Mouse (Mus musculus): ENCODE measurements around the gene Aldh6a1. TPM values are rescaled to one million over a fixed set of nuclear protein-coding genes. Genes with fewer than 3 reads are reported as not detected.

Aldh6a1 gene
- polyA plus RNA-seq, 1 experiment from 2014 or later: 38.7 TPM

Other genes with a start within 250 kb of the Aldh6a1 start
- gene Elmsan1, start 232.1 kb downstream of the Aldh6a1 start, polyA plus RNA-seq (2014; fragmentation: Nextera tagmentation; extraction: Ambion mirVana): 9.4 and 9.8 TPM in 2 replicates
- gene Ptgr2, start 165.8 kb downstream of the Aldh6a1 start, polyA plus RNA-seq (2014; fragmentation: Nextera tagmentation; extraction: Ambion mirVana): 18.8 and 22.5 TPM in 2 replicates
- 64.7 and 69.9 TPM in 2 replicates for gene Zfp410, start 134.2 kb downstream of the Aldh6a1 start, polyA plus RNA-seq (2014; fragmentation: Nextera tagmentation; extraction: Ambion mirVana)
- gene Coq6, start 89.3 kb downstream of the Aldh6a1 start, polyA plus RNA-seq (2014; fragmentation: Nextera tagmentation; extraction: Ambion mirVana): 34.0 and 41.1 TPM in 2 replicates
- gene Fam161b, start 89.2 kb downstream of the Aldh6a1 start, polyA plus RNA-seq (2014; fragmentation: Nextera tagmentation; extraction: Ambion mirVana): 2.5 and 2.6 TPM in 2 replicates
- 19.0 and 20.1 TPM in 2 replicates for gene Entpd5, start 42.0 kb downstream of the Aldh6a1 start, polyA plus RNA-seq (2014; fragmentation: Nextera tagmentation; extraction: Ambion mirVana)
- gene Bbof1, start 41.9 kb downstream of the Aldh6a1 start, polyA plus RNA-seq (2014; fragmentation: Nextera tagmentation; extraction: Ambion mirVana): 1.5 and 2.1 TPM in 2 replicates
- gene Rnf113a2, start 33.8 kb downstream of the Aldh6a1 start, polyA plus RNA-seq (2014; fragmentation: Nextera tagmentation; extraction: Ambion mirVana): 22.5 and 24.3 TPM in 2 replicates
- 20.2 and 21.8 TPM in 2 replicates for gene Lin52, start 418 bp upstream of the Aldh6a1 start, polyA plus RNA-seq (2014; fragmentation: Nextera tagmentation; extraction: Ambion mirVana)
- gene Vsx2, start 118.8 kb upstream of the Aldh6a1 start, polyA plus RNA-seq (2014; fragmentation: Nextera tagmentation; extraction: Ambion mirVana): 0.10 and 0.43 TPM in 2 replicates
- 6.9 and 10.2 TPM in 2 replicates for gene Abcd4, start 166.4 kb upstream of the Aldh6a1 start, polyA plus RNA-seq (2014; fragmentation: Nextera tagmentation; extraction: Ambion mirVana)
- not detected in 2 replicates for gene Vrtn, start 190.0 kb upstream of the Aldh6a1 start, polyA plus RNA-seq (2014; fragmentation: Nextera tagmentation; extraction: Ambion mirVana)
- gene Syndig1l, start 247.8 kb upstream of the Aldh6a1 start, polyA plus RNA-seq (2014; fragmentation: Nextera tagmentation; extraction: Ambion mirVana): 0.07 and 0.18 TPM in 2 replicates

Data from embryonic facial prominence, embryonic 14.5 days (tissue).